Mouse (Mus musculus) limb, embryonic 13.5 days (tissue): Measurements from ENCODE around the gene Chst8. TPM values are rescaled to one million over a fixed set of nuclear protein-coding genes. Genes with fewer than 3 reads are reported as not detected.

ENCODE experiments used
- ATAC-seq: fragments of 200-750 bp; cut with Nextera tagmentation; 2 replicates; pipeline ENCODE4 v1.8.0; 2017; ENCODE audit warnings: low read depth, moderate number of reproducible peaks, moderate TSS enrichment; ENCODE audit not compliant: low FRiP score
- H3K27ac ChIP-seq: fragments of 300-500 bp; sonication (generic); 2 replicates; pipeline ENCODE4 v1.5.1; 2015; ENCODE audit warnings: inconsistent platforms, mild to moderate bottlenecking, moderate library complexity
- H3K27me3 ChIP-seq: fragments of 300-500 bp; sonication (generic); 2 replicates; pipeline ENCODE4 v1.6.1; 2015; ENCODE audit warnings: mild to moderate bottlenecking, inconsistent platforms
- H3K36me3 ChIP-seq: fragments of 300-500 bp; sonication (generic); 2 replicates; pipeline ENCODE4 v1.6.1; 2015; ENCODE audit warnings: inconsistent platforms, mild to moderate bottlenecking, moderate library complexity
- H3K4me1 ChIP-seq: fragments of 300-500 bp; sonication (generic); 2 replicates; pipeline ENCODE4 v1.6.1; 2015; ENCODE audit warnings: inconsistent platforms
- H3K4me2 ChIP-seq: fragments of 300-500 bp; sonication (generic); replicated peaks from 2 replicates; pipeline ENCODE4 v1.6.1; 2015; ENCODE audit warnings: inconsistent platforms, mild to moderate bottlenecking, moderate library complexity
- H3K4me3 ChIP-seq: fragments of 300-500 bp; sonication (generic); 2 replicates; pipeline ENCODE4 v1.5.1; 2015; ENCODE audit warnings: moderate library complexity, mild to moderate bottlenecking, inconsistent platforms
- H3K9ac ChIP-seq: fragments of 300-500 bp; sonication (generic); 2 replicates; pipeline ENCODE4 v1.6.1; 2015; ENCODE audit warnings: mild to moderate bottlenecking, inconsistent platforms
- H3K9me3 ChIP-seq: fragments of 300-500 bp; sonication (generic); 2 replicates; pipeline ENCODE4 v1.6.1; 2016; ENCODE audit warnings: inconsistent platforms
- WGBS: fragments of 180-500 bp; shearing (Covaris S2); methylation state at CpG from one replicate; pipeline ENCODE4 v1.1.7; 2015; 5-methylcytosine and 5-hydroxymethylcytosine counted together
- polyA plus RNA-seq: library from polyadenylated mRNA; unstranded; fragments of >200 nt; fragmentation: Nextera tagmentation; extraction: Ambion mirVana; gene quantifications from 2 replicates; pipeline ENCODE4 v1.2.1, GENCODE M21; 2015

Gene Chst8
- polyA plus RNA-seq, 1 experiment from 2014 or later = 2.2 TPM

- H3K27ac ChIP-seq = no peak overlapping the region
- H3K4me3 ChIP-seq = no peak overlapping the region
- 33% methylated on average over 8 of the region's 8 CpGs for WGBS
- H3K36me3 ChIP-seq = no peaks in the 10 kb centered on the region
- no peaks in the 10 kb centered on the region for H3K9me3 ChIP-seq
- H3K27me3 ChIP-seq = peaks cover 19% of the 10 kb centered on the region
- H3K4me2 ChIP-seq = no peak overlapping the region
- H3K4me1 ChIP-seq = peaks cover 29% of the 10 kb centered on the region
- ATAC-seq = no peak
- H3K9ac ChIP-seq = no peak overlapping the region
These were observed 90.4 kb downstream of the Chst8 start for GRCm38 (mm10) chr7:34722151-34722550.

DNA sequence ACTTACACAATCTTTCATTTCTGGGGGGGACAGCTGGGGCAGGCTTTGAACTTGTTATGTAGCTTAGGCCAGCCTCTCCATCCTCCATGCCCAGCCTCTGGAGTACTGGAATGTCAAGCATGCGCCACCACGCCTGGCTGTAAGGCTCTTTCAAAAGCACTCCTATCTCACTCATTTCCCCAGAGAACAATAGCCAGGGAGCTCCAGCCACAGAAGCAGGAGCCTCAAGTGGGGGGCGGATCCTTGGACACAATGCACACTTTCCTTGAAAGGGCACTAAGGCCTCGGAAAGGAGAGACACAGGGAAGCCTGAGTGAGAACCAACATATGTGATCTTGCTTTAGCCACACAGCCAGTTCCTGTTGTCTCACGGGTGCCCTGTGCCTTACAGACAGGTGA is 90.9 kb downstream of the Chst8 start:
- Histone ChIP-seq H3K27me3 (peaks cover 24% of the 10 kb centered on the region), H3K4me1 (peaks cover 34% of the 10 kb centered on the region), H3K9ac (no peak overlapping the region), H3K4me2 (no peak overlapping the region), H3K36me3 (no peaks in the 10 kb centered on the region), H3K9me3 (no peaks in the 10 kb centered on the region), H3K27ac (no peak overlapping the region), H3K4me3 (no peak overlapping the region)
- 18% methylated on average over 5 of the region's 5 CpGs for WGBS
- ATAC-seq = no peak

- ATAC-seq = no peak
- H3K27ac ChIP-seq = no peak overlapping the region
- no peak overlapping the region for H3K9ac ChIP-seq
- WGBS = 46% methylated on average over 5 of the region's 5 CpGs
- H3K4me2 ChIP-seq = no peak overlapping the region
- no peak overlapping the region for H3K4me3 ChIP-seq
- no peaks in the 10 kb centered on the region for H3K36me3 ChIP-seq
- H3K27me3 ChIP-seq = peaks cover 26% of the 10 kb centered on the region
- H3K4me1 ChIP-seq = peaks cover 35% of the 10 kb centered on the region
- no peaks in the 10 kb centered on the region for H3K9me3 ChIP-seq
These were observed 91.4 kb downstream of the Chst8 start for GRCm38 (mm10) chr7:34720882-34721649.

DNA sequence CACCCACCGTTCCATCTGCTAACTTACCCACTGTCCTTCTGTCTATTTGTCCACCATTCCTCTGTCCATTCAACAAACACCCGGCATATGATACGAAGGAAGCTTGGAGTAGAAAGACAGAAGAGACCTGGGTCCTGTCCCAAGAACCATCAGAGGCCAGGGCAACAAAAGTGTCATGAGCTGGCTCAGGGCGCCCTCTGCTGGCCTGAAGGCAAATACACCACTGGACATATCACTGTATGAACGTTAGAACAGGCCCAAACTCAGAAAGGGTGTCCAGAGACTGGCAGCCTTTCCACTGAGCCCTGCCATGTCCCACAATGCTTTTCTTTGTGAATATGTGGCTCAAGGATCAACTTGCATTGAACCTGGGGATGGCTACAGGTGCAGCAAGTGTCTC is 92.9 kb downstream of the Chst8 start:
- Histone ChIP-seq H3K9ac (no peak overlapping the region), H3K4me1 (peaks cover 48% of the 10 kb centered on the region), H3K4me3 (no peak overlapping the region), H3K27me3 (peaks cover 26% of the 10 kb centered on the region), H3K4me2 (no peak overlapping the region), H3K36me3 (no peaks in the 10 kb centered on the region), H3K27ac (no peak overlapping the region), H3K9me3 (no peaks in the 10 kb centered on the region)
- WGBS = 42% methylated on average over 5 of the region's 5 CpGs
- ATAC-seq = no peak

DNA sequence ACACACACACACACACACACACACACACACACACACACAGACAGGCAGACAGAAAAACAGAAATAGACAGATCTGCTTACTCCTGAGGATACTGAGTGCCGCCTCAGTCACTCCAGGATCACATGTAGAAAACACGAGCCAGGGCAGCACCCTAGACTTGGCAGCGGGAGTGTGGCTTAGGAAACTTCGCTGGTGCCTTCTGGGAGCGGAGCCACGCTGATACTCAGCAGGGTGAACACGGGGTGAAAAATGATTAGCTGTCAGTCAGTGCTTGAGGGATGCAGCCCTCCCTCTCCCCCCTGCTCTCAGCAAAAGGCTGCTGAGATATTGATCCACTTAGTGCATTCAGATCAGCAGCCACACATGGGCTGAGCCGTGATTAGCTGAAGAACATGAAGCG is 93.9 kb downstream of the Chst8 start:
- no peaks in the 10 kb centered on the region for H3K36me3 ChIP-seq
- H3K27me3 ChIP-seq = peaks cover 26% of the 10 kb centered on the region
- peaks cover 55% of the 10 kb centered on the region for H3K4me1 ChIP-seq
- ATAC-seq = no peak
- no peak overlapping the region for H3K4me3 ChIP-seq
- 71% methylated on average over 9 of the region's 9 CpGs for WGBS
- H3K4me2 ChIP-seq = no peak overlapping the region
- H3K9me3 ChIP-seq = no peaks in the 10 kb centered on the region
- no peak overlapping the region for H3K27ac ChIP-seq
- H3K9ac ChIP-seq = no peak overlapping the region

DNA sequence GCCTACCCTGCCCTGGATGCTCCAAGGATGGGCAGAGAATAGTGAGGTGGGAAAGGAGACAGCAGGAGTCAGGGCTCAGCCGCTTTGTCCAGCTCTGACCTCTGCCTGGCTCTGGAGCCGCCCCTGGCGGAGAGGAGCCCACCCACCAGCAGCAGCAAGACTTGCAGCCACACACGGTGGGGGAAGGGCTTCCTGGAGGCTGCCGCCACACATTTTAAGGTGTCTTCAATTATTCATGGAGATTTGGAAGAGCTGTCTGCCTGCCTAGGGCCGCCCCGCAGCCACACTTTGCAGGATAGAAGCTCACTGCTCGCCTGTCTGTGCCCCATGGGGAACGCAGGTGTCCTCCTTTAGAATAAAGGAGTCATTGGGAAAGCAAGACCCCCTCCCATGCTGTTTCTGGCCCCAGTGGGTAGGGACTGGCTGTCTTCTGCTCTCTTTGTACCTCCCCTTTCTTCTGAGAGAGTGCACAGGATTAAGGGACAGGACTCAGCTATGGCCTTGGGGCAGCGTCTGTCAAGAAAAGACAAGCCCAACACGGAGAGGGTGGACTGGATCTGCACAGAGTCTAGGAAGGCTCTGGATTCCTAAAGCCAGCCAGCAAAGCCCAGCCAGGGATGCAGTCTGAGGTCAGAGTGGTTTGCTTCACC is 95.2 kb downstream of the Chst8 start:
- Histone ChIP-seq H3K9me3 (no peaks in the 10 kb centered on the region), H3K4me3 (no peak overlapping the region), H3K9ac (no peak overlapping the region), H3K4me2 (no peak overlapping the region), H3K27me3 (peaks cover 26% of the 10 kb centered on the region), H3K36me3 (no peaks in the 10 kb centered on the region), H3K4me1 (peaks cover 49% of the 10 kb centered on the region), H3K27ac (no peak overlapping the region)
- ATAC-seq = no peak
- 5% methylated on average over 11 of the region's 11 CpGs for WGBS

DNA sequence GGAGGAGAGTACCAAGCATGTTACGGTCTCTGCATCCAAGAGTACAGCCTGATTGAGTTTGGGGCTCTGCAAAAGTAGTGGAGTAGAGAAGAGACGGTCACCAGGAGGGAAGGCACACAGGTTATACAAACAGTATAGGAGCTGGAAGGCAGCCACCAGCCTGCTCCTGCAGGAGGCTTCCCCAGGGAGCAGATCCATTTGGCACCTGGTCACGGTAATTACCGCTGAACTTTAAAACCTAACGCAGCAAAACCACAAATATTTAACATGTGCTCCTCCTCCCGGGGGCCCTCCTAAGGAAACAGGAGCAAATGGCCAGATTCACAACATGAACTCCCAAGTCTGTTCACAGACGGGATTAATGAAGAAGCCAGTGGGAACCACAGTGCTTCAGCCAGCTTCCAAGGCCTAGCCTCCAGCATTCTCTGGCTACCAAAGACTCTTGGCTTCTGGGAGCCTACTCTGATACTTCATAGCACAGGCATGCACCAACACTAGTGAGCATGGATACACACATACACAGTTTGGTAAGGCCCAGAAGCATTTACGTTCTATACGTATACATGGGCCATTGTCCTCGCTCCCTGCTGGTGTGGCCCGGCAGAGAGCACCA is 97.6 kb downstream of the Chst8 start:
- Histone ChIP-seq H3K27me3 (peaks cover 35% of the 10 kb centered on the region), H3K9me3 (0 out of 2 replicates have a peak, but pooled peaks cover 4% of the 10 kb centered on the region), H3K4me3 (no peak overlapping the region), H3K4me2 (no peak overlapping the region), H3K9ac (no peak overlapping the region), H3K36me3 (no peaks in the 10 kb centered on the region), H3K27ac (peak overlapping the region; percentile 40; the same call in 1 of the 2 replicates), H3K4me1 (peaks cover 32% of the 10 kb centered on the region)
- peak; percentile 71 for ATAC-seq
- WGBS = 26% methylated on average over 11 of the region's 11 CpGs

DNA sequence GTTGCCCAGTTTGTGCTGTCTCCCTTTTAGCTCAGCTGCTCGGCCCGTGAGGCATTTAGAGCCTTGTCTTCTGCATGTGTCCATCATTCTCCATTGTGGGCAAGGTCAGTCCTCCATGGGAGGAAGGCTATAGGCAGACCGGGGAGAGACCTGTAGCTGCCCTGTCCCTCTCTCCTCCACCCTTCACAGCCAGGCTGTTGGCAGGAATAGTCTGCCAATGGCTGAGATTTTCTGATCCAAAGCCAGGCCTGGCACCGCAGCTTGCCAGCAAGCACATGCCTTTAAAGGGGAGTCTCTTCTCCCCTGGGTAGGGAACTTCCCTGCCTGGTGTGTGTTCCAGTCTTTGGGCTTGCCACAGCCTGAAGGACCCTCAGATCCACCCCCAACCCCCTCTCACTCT is 103.4 kb downstream of the Chst8 start:
- Histone ChIP-seq H3K4me3 (no peak overlapping the region), H3K9ac (no peak overlapping the region), H3K9me3 (peaks cover 4% of the 10 kb centered on the region; the same call in 1 of the 2 replicates), H3K27ac (no peak overlapping the region), H3K27me3 (peaks cover 28% of the 10 kb centered on the region), H3K36me3 (no peaks in the 10 kb centered on the region), H3K4me1 (peaks cover 12% of the 10 kb centered on the region), H3K4me2 (no peak overlapping the region)
- 90% methylated on average over 4 of the region's 4 CpGs for WGBS
- no peak for ATAC-seq

DNA sequence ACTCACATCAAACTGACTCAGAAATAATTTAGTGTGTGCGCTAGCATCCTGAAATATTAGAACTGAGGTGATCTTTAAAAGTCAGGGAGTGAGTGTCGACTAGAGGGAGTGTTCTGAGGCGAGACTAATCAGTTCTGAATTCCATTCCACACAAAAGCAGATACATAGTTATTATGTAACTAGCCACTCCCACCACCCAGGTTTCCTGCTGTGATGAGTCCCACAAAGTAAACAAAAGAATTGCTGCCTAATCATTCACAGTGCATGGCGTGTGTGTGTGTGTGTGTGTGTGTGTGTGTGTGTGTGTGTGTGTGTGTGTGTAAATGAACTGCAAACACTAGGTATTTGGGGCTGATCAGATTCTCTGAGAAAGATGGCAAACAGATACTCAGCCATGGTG is 108.1 kb downstream of the Chst8 start:
- 50% methylated on average over 4 of the region's 4 CpGs for WGBS
- Histone ChIP-seq H3K4me1 (peaks cover 11% of the 10 kb centered on the region), H3K4me2 (no peak overlapping the region), H3K27me3 (peaks cover 22% of the 10 kb centered on the region), H3K9ac (no peak overlapping the region), H3K9me3 (no peaks in the 10 kb centered on the region; the same call in 1 of the 2 replicates), H3K36me3 (no peaks in the 10 kb centered on the region), H3K27ac (no peak overlapping the region), H3K4me3 (no peak overlapping the region)
- ATAC-seq = no peak

DNA sequence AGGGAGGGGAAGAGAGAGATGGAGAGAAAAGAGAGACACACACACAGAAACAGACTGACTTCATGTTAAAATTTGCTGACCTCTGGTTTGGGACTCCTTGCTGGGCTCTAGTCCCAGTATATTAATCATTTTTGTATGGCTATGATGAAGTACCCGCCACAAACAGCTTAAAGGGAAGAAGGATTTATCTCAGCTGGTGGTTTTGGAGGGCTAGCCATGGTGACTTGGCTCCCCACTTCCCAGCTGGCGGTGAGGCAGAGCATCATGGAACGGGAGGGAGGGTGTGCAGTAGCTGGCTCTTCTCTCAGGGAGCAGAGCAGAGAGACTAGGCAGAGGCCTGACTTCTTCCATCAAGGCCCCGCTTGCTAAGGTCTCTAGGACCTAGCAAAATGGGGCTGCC is 109.1 kb downstream of the Chst8 start:
- ATAC-seq = no peak
- no peak overlapping the region for H3K27ac ChIP-seq
- no peaks in the 10 kb centered on the region for H3K36me3 ChIP-seq
- H3K9ac ChIP-seq = no peak overlapping the region
- H3K4me2 ChIP-seq = no peak overlapping the region
- WGBS = 69% methylated on average over 4 of the region's 4 CpGs
- H3K9me3 ChIP-seq = no peaks in the 10 kb centered on the region; the same call in 1 of the 2 replicates
- peaks cover 15% of the 10 kb centered on the region for H3K27me3 ChIP-seq
- H3K4me3 ChIP-seq = no peak overlapping the region
- peaks cover 11% of the 10 kb centered on the region for H3K4me1 ChIP-seq

GRCm38 (mm10) chr7:34702718-34703351 is 109.7 kb downstream of the Chst8 start:
- no peak overlapping the region for H3K27ac ChIP-seq
- H3K4me2 ChIP-seq = no peak overlapping the region
- peaks cover 11% of the 10 kb centered on the region for H3K4me1 ChIP-seq
- WGBS = 20% methylated on average over 11 of the region's 11 CpGs
- H3K9me3 ChIP-seq = no peaks in the 10 kb centered on the region; the same call in 1 of the 2 replicates
- H3K4me3 ChIP-seq = no peak overlapping the region
- H3K9ac ChIP-seq = no peak overlapping the region
- peaks cover 13% of the 10 kb centered on the region for H3K27me3 ChIP-seq
- no peaks in the 10 kb centered on the region for H3K36me3 ChIP-seq
- ATAC-seq = peak; percentile 15; the same call in 1 of the 2 replicates

GRCm38 (mm10) chr7:34699888-34700287 is 112.6 kb downstream of the Chst8 start:
- no peak overlapping the region for H3K4me3 ChIP-seq
- H3K27ac ChIP-seq = no peak overlapping the region
- no peak overlapping the region for H3K4me2 ChIP-seq
- H3K9ac ChIP-seq = no peak overlapping the region
- H3K4me1 ChIP-seq = peaks cover 4% of the 10 kb centered on the region
- H3K36me3 ChIP-seq = no peaks in the 10 kb centered on the region
- peaks cover 13% of the 10 kb centered on the region for H3K27me3 ChIP-seq
- no peaks in the 10 kb centered on the region for H3K9me3 ChIP-seq
- no peak for ATAC-seq
- 69% methylated on average over 3 of the region's 3 CpGs for WGBS
